Mouse (Mus musculus) mature B cell (primary cell): ENCODE results near the gene Ppp1r12a.

Source experiments
- in situ Hi-C: fragments of 300-500 bp; cut with MboI; formaldehyde crosslinking; loops from 2 replicates; pipeline ENCODE4 v1.14.3; 2019

Ppp1r12a gene

DNA sequence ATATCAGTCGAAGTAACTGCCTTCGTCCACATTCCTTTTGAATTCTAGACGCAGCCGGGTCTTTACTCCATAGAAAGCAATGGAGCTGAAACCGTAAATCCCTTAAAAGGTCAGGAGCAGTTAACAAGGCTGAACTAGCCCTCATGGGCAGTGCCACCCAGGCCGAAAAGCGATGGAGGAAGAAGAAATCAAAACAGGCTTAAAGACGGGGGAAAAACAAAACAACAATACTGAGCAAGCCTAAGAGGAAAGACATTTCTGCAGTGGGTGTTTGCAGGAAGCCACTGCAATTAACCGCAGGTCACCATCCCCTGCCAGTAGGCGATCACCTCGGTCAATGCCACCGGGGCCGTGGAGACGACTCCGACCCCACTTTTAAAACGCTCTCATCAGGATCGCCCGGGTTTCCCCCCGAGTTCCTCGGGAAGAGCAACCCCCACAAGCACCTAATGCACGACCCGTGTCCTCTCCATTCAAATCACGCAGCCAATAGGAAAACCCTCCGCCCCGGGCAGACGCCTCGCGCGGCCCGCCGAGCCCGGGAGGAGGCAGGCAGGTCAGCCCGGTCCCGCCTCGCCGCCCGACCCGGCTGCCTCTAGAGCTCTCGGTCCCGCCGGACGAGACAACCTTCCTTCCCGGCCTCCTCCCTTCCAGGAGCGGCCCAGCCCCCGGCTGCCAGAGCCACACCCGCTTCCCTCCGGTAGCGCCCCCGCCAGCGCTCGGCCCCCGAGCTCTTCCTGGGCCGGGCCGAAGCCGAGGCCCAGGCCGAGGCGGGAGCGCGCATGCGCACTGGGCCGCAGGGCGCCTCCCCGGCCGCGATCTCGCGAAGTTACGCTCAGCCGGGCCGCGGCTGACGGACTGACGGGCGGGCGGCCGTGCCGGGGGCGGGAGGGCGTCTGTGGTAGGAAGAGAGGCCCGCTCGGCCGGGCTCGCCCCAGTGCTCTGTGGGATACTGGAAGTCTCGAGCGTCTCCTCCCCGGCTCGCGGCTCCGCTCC, at the start of gene Ppp1r12a:
TSS of gene Ppp1r12a (plus strand) at position 933 of the 996 bp plus-strand sequence.
- in situ Hi-C loops = no loop called here

GRCm38 (mm10) chr10:108113361-108114237, 48.4 kb upstream of the Ppp1r12a start:
- in situ Hi-C loops = no loop called here

DNA sequence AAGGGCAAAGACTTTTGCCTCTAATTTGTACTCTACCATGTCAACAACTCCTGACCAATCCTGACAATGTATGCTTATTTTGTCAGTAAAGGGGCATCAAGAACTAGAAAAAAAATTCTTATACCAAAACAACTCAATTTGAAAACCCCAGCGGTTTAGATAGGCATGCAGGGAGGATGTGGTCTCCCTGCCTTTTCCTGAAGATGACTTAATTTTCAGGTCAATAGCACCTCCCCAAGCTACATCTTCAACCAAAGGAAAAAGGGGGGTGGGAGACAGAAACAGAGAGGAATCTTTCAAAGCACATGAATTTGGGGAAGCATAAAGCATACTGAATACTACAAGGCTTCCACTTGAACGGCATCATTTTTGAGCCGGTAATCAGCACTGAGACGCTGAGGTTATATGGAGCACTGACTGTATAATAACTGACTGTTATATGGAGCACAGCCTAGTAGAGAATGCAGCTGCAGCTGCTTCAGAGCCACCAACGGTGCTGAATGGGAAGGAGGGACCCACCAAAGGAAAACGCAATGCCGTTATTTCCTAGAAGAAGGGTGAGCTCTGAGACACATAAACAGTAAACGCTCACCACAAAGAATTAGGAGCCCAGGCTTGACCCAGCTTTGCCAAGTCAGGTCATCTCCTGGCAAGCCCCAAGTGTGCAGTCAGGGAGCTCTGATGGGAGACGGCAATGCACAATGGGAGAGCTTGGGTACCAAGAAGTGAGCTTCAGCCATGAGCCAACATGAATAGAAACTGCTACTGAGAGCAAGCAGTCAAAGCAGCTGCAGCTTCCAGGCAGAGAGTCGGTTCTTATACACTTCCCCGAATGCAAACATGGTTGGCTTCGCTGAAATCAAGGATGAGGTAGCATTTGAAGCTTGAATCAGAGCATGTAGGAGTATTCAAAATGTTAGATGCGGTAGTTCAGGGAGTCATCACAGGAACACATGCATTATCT, 43.5 kb upstream of the Ppp1r12a start:
- in situ Hi-C loops = no loop called here

GRCm38 (mm10) chr10:108119416-108119815, 42.6 kb upstream of the Ppp1r12a start:
- in situ Hi-C loops = no loop called here

GRCm38 (mm10) chr10:108124934-108125599, 36.9 kb upstream of the Ppp1r12a start:
- in situ Hi-C loops = no loop called here

DNA sequence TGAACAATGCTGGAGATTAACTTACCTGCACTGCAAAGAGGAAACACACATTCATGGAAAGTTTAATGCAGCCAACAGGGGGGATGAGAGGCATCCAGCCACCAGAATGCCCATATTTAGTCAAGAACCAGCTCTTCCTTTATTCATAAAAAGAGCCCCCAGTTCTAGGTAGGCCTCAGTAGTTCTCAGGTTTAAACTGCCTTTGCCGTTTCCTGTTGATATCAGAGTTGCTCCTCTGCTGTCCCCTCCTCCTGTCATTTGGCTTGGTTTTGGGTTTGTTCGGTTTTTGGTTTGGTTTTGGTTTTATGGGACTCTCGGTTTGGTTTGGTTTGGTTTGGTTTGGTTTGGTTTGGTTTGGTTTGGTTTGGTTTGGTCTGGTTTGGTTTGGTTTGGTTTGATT, 32.8 kb upstream of the Ppp1r12a start:
- in situ Hi-C loops = no loop called here

DNA sequence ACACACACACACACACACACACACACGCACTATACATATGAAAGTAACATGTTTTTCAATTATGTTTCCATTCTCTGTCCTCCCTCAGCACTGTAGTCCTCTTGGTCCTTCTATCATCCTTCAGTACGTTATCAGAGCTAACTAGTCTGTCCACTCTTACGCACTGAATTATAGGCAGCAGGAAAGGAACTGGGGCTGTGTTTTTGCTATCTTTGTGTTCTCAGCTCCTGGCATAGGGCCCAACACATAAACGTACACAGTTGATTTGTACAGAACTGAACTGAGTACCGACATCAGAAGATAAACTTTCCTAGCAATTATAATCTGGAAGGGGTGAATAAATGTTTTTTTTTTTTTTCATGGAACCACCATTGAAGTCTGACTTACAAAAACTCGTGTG, 30.1 kb upstream of the Ppp1r12a start:
- in situ Hi-C loops = no loop called here

DNA sequence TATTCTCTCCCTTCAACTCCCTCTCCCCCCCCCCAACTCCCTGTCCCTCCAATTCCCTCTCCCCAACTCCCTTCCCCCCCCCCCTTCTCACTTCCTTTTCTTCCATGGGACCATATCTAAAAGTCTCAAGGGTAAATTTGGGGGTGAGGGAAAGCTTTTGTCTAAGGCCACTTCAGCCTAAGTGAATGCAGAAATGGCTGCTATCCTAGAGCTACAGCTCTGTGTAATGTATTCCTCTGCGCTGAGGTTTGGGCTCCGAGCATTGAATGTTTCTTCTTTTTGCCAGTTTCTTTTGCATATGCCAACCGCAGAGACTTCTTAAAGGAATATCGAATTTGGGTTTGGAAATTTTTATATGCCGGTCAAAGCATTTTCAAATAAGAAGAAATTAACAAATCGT, 28.7 kb upstream of the Ppp1r12a start:
- in situ Hi-C loops = no loop called here

DNA sequence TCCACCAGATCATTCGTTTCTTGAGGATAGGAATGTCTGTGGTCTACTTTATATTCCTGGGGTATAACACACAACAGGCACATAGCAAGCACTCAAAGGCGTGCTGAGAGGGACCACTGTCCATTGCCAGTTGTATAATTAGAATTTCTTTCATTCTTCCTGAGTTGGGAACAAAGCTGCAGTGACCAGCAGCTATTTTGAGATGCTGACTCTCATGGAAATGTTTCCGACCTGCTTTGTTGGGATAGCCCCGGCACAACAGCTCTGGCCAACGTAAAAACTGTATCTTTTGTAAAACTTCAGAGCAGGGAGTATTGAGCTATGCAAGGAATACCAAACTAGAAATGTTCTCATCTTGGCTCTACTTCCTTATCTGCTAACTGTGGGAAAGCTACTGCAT, 28.2 kb upstream of the Ppp1r12a start:
- in situ Hi-C loops = no loop called here

DNA sequence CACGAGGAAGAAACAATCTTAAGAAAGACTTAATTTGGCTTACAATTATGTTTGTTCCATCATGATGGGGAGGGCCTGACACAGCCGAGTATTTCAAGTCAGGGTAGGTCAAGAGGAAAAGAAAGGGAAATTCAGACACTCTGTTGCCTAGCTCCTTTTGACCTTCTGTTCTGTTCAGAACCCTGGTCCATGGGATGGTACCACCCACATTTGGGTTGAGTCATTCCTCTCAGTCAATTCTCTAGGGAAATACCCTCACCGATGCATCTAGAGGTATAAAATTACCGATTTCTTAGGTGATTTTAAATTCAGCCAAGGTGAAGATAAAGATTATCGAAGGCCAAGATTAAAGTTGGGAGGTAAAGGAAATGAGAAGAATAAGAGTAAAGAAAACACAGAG, 23.6 kb upstream of the Ppp1r12a start:
- in situ Hi-C loops = no loop called here

- in situ Hi-C loops = no loop called here
Observed at GRCm38 (mm10) chr10:108139788-108140187, 22.2 kb upstream of the Ppp1r12a start.

GRCm38 (mm10) chr10:108140742-108141141, 21.3 kb upstream of the Ppp1r12a start:
- in situ Hi-C loops = no loop called here

- in situ Hi-C loops = no loop called here
Observed at GRCm38 (mm10) chr10:108143991-108144525, 17.9 kb upstream of the Ppp1r12a start.

DNA sequence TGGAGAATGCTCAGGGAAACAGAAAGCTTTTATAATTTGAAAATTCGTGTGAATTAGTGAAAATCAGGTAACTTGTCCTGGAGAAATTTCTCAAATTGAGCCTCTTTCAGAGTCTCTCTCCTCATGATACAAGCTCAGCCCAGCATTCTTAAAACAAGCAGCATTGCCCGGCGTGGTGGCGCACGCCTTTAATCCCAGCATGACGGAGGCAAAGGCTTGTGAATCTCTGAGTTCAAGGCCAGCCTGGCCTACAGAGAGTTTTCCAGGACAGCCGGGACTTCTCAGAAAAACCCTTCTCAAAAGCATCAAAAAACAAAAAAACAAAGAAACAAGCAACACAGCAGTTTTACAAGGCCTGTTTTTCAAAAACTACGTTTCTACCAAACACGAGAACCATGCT, 16.3 kb upstream of the Ppp1r12a start:
- in situ Hi-C loops = no loop called here

- in situ Hi-C loops = no loop called here
Observed at GRCm38 (mm10) chr10:108147031-108147430, 15.0 kb upstream of the Ppp1r12a start.

- in situ Hi-C loops = no loop called here
Observed at GRCm38 (mm10) chr10:108153301-108153700, 8.7 kb upstream of the Ppp1r12a start.

DNA sequence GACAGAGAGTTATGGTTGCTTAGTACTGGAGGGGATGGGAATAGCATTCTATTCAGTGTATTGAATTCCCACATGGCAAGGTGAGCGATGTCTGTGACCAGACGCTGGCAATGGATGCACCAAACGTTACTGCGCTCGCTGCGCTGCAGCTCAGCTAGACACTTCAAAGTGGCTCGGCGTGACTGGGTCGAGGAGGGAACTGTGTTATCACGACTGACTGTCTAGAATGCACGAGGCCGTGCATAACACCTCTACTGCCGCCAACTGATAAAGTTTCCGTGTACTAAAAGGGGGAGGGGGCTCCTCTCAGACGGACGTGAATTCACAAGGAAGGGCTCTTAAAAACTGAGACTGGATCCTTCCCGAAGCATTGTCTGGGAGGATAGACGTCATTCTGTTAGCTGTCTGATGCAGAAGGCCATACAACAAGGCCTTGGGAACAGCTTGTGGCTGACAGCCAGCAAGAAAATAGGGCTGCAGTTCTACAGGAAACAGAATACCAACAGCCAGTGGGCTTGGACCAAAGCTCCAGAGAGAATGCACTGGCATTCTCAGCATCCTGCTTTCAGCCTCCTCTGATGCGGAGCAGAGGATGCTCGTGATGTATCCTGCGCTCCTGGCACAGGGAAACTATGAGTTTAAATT, 6.8 kb upstream of the Ppp1r12a start:
- in situ Hi-C loops = no loop called here

DNA sequence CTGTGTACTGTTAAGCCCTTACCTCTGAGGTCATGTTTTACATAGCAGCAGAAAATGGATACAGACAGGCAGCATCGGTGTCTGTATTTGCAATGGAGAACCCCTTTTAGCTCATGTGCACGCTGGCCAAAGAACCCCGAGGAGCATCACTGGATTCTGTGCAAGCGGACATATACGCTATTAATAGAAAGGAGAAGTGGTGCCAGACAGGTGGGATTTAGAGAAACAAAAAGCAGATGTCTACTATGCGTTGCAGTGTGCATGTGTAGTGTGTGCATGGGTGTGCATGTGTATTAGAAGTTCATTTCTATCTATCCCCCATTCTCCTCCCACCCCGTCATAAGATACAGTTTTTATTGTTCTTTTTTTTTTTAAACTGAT, 6.3 kb upstream of the Ppp1r12a start:
- in situ Hi-C loops = no loop called here

- in situ Hi-C loops = no loop called here
Observed at GRCm38 (mm10) chr10:108156128-108156527, 5.9 kb upstream of the Ppp1r12a start.

DNA sequence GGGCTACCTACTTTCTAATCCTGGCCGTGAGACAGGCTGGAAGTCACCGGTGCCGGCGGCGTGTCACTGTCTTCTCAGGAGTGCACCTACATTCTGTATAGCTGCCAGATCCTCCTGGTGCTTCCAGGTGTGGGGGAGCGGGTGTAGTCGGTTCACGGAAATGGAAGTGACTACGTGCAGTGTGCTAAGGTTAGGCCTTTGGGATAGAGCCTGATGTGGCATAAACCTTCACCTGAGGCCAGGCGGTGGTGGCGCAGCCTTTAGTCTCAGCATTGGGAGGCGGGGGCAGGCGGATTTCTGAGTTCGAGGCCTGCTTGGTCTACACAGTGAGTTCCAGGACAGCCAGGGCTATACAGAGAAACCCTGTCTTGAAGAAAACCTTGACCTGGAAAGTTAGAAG, 3.0 kb upstream of the Ppp1r12a start:
- in situ Hi-C loops = no loop called here
